Mouse (Mus musculus): ENCODE measurements around the gene Hist1h2af. TPM values are rescaled to one million over a fixed set of nuclear protein-coding genes. Genes with fewer than 3 reads are reported as not detected.
A peak's percentile ranks its signal among the peaks of the same experiment; 100 is the strongest.

Gene Hist1h2af
- polyA plus RNA-seq, 1 experiment from 2014 or later: 3.3 TPM

- Histone ChIP-seq H3K9ac (ENCODE audit: low read depth, low read length) (no peak overlapping the region), H3K4me1 (replicated peaks; ENCODE audit: insufficient read depth, low read length) (no peaks in the 10 kb centered on the region), H3K9me3 (replicated peaks; ENCODE audit: low read length) (no peaks in the 10 kb centered on the region), H3K4me3 (replicated peaks; ENCODE audit: low read depth, low read length) (no peak overlapping the region), H3K36me3 (ENCODE audit: insufficient read depth, low read length) (no peaks in the 10 kb centered on the region), H3K4me2 (ENCODE audit: low read length) (no peak overlapping the region; the same call in 1 of the 2 replicates), H3K27me3 (ENCODE audit: insufficient read depth, low read length) (no peaks in the 10 kb centered on the region), H3K27ac (peak overlapping the region; percentile 97)
- DNase-seq (ENCODE audit: low spot score) (no peak), ATAC-seq (replicated peaks; ENCODE audit: low FRiP score, low read depth) (no peak)
- no peak for TF ChIP-seq CTCF (IDR thresholded peaks at IDR 0.05; ENCODE audit: low read depth)
Measured at GRCm38 (mm10) chr13:23583387-23584068, 49.8 kb downstream of the Hist1h2af start.

Small RNAs within 50 kb of the gene (microRNA-seq; reads per million reads assigned to microRNA genes)
- gene Gm44297 (not detected), gene Gm44359 (not detected), gene Gm44394 (not detected), gene n-TStga1 (not detected)

Other genes starting within 250 kb of the Hist1h2af start
- gene Zfp322a, start 164.7 kb upstream of the Hist1h2af start, polyA plus RNA-seq (2015; fragmentation: Nextera tagmentation; extraction: Ambion mirVana): 34.0 and 37.8 TPM in 2 replicates
- 10.0 and 10.4 TPM in 2 replicates for gene Abt1, start 110.0 kb upstream of the Hist1h2af start, polyA plus RNA-seq (2015; fragmentation: Nextera tagmentation; extraction: Ambion mirVana)
- gene Btn1a1, start 68.0 kb upstream of the Hist1h2af start, polyA plus RNA-seq (2015; fragmentation: Nextera tagmentation; extraction: Ambion mirVana): 0.06 TPM in 1 of 2 replicates, not detected in the other
- 0.13 and 0.28 TPM in 2 replicates for gene Btn2a2, start 45.0 kb upstream of the Hist1h2af start, polyA plus RNA-seq (2015; fragmentation: Nextera tagmentation; extraction: Ambion mirVana)
- gene Hist1h4h, start 2.9 kb upstream of the Hist1h2af start, polyA plus RNA-seq (2015; fragmentation: Nextera tagmentation; extraction: Ambion mirVana): 7.6 and 8.3 TPM in 2 replicates
- 3.9 and 4.0 TPM in 2 replicates for gene Hist1h3g, start 1.5 kb downstream of the Hist1h2af start, polyA plus RNA-seq (2015; fragmentation: Nextera tagmentation; extraction: Ambion mirVana)
- gene Hist1h2bh, start 9.5 kb downstream of the Hist1h2af start, polyA plus RNA-seq (2015; fragmentation: Nextera tagmentation; extraction: Ambion mirVana): 0.37 and 0.43 TPM in 2 replicates
- gene Hist1h3f, start 10.1 kb downstream of the Hist1h2af start, polyA plus RNA-seq (2015; fragmentation: Nextera tagmentation; extraction: Ambion mirVana): 0.71 and 0.83 TPM in 2 replicates
- gene Hist1h4f, start 17.7 kb downstream of the Hist1h2af start, polyA plus RNA-seq (2015; fragmentation: Nextera tagmentation; extraction: Ambion mirVana): 0.58 TPM in 1 of 2 replicates, not detected in the other
- 0.22 and 0.23 TPM in 2 replicates for gene Hist1h1d, start 19.4 kb downstream of the Hist1h2af start, polyA plus RNA-seq (2015; fragmentation: Nextera tagmentation; extraction: Ambion mirVana)
- gene Hist1h3e, start 28.5 kb downstream of the Hist1h2af start, polyA plus RNA-seq (2015; fragmentation: Nextera tagmentation; extraction: Ambion mirVana): 3.9 and 5.0 TPM in 2 replicates
- 42.2 and 50.2 TPM in 2 replicates for gene Hist1h2ae, start 37.3 kb downstream of the Hist1h2af start, polyA plus RNA-seq (2015; fragmentation: Nextera tagmentation; extraction: Ambion mirVana)
- gene Hist1h2bg, start 37.5 kb downstream of the Hist1h2af start, polyA plus RNA-seq (2015; fragmentation: Nextera tagmentation; extraction: Ambion mirVana): 3.4 and 4.1 TPM in 2 replicates
- gene Hist1h2bf, start 40.3 kb downstream of the Hist1h2af start, polyA plus RNA-seq (2015; fragmentation: Nextera tagmentation; extraction: Ambion mirVana): 3.4 TPM in 2 replicates
- gene Hist1h2ad, start 40.5 kb downstream of the Hist1h2af start, polyA plus RNA-seq (2015; fragmentation: Nextera tagmentation; extraction: Ambion mirVana): 0.27 and 0.76 TPM in 2 replicates
- gene Hist1h3d, start 41.9 kb downstream of the Hist1h2af start, polyA plus RNA-seq (2015; fragmentation: Nextera tagmentation; extraction: Ambion mirVana): 2.6 and 4.2 TPM in 2 replicates
- gene Hist1h4d, start 47.7 kb downstream of the Hist1h2af start, polyA plus RNA-seq (2015; fragmentation: Nextera tagmentation; extraction: Ambion mirVana): 68.3 and 77.0 TPM in 2 replicates
- 0.83 and 0.84 TPM in 2 replicates for gene Hist1h2be, start 87.2 kb downstream of the Hist1h2af start, polyA plus RNA-seq (2015; fragmentation: Nextera tagmentation; extraction: Ambion mirVana)
- gene Hist1h1e, start 88.7 kb downstream of the Hist1h2af start, polyA plus RNA-seq (2015; fragmentation: Nextera tagmentation; extraction: Ambion mirVana): 13.0 and 14.3 TPM in 2 replicates
- gene Hist1h2ac, start 150.0 kb downstream of the Hist1h2af start, polyA plus RNA-seq (2015; fragmentation: Nextera tagmentation; extraction: Ambion mirVana): 0.75 and 1.1 TPM in 2 replicates
- 132 and 139 TPM in 2 replicates for gene Hist1h2bc, start 150.3 kb downstream of the Hist1h2af start, polyA plus RNA-seq (2015; fragmentation: Nextera tagmentation; extraction: Ambion mirVana)
- not detected in 2 replicates for gene Hist1h1t, start 161.9 kb downstream of the Hist1h2af start, polyA plus RNA-seq (2015; fragmentation: Nextera tagmentation; extraction: Ambion mirVana)
- 5.2 and 7.4 TPM in 2 replicates for gene Hist1h4c, start 164.5 kb downstream of the Hist1h2af start, polyA plus RNA-seq (2015; fragmentation: Nextera tagmentation; extraction: Ambion mirVana)
- gene Hfe, start 176.9 kb downstream of the Hist1h2af start, polyA plus RNA-seq (2015; fragmentation: Nextera tagmentation; extraction: Ambion mirVana): 16.8 and 18.0 TPM in 2 replicates
- 33.9 and 41.0 TPM in 2 replicates for gene Hist1h1c, start 204.9 kb downstream of the Hist1h2af start, polyA plus RNA-seq (2015; fragmentation: Nextera tagmentation; extraction: Ambion mirVana)
- gene Hist1h3c, start 211.7 kb downstream of the Hist1h2af start, polyA plus RNA-seq (2015; fragmentation: Nextera tagmentation; extraction: Ambion mirVana): 6.0 and 7.0 TPM in 2 replicates
- 2.1 and 2.2 TPM in 2 replicates for gene Hist1h2bb, start 212.8 kb downstream of the Hist1h2af start, polyA plus RNA-seq (2015; fragmentation: Nextera tagmentation; extraction: Ambion mirVana)
- 21.7 and 26.6 TPM in 2 replicates for gene Hist1h2ab, start 217.2 kb downstream of the Hist1h2af start, polyA plus RNA-seq (2015; fragmentation: Nextera tagmentation; extraction: Ambion mirVana)
- 5.9 and 8.7 TPM in 2 replicates for gene Hist1h3b, start 218.4 kb downstream of the Hist1h2af start, polyA plus RNA-seq (2015; fragmentation: Nextera tagmentation; extraction: Ambion mirVana)
- gene Hist1h4b, start 223.1 kb downstream of the Hist1h2af start, polyA plus RNA-seq (2015; fragmentation: Nextera tagmentation; extraction: Ambion mirVana): 4.4 and 5.6 TPM in 2 replicates
- gene Hist1h4a, start 227.3 kb downstream of the Hist1h2af start, polyA plus RNA-seq (2015; fragmentation: Nextera tagmentation; extraction: Ambion mirVana): not detected in 2 replicates
- 5.2 and 6.7 TPM in 2 replicates for gene Hist1h3a, start 228.5 kb downstream of the Hist1h2af start, polyA plus RNA-seq (2015; fragmentation: Nextera tagmentation; extraction: Ambion mirVana)
- gene Hist1h1a, start 229.8 kb downstream of the Hist1h2af start, polyA plus RNA-seq (2015; fragmentation: Nextera tagmentation; extraction: Ambion mirVana): 1.3 and 1.8 TPM in 2 replicates
- gene Trim38, start 236.0 kb downstream of the Hist1h2af start, polyA plus RNA-seq (2015; fragmentation: Nextera tagmentation; extraction: Ambion mirVana): 0.06 TPM in 1 of 2 replicates, not detected in the other

Data from kidney, postnatal 0 days (tissue).